Mouse (Mus musculus) embryonic facial prominence, embryonic 10.5 days (tissue): ENCODE results near the gene 4930469K13Rik. TPM values are rescaled to one million over a fixed set of nuclear protein-coding genes. Genes with fewer than 3 reads are reported as not detected.

Experiments
- DNase-seq: peaks from one replicate; pipeline ENCODE4 v3.0.0-alpha.2; 2017; ENCODE audit warnings: low spot score
- H3K27ac ChIP-seq: fragments of 300-500 bp; sonication (generic); replicated peaks from 2 replicates; pipeline ENCODE4 v1.5.1; 2016; ENCODE audit warnings: mild to moderate bottlenecking
- H3K27me3 ChIP-seq: fragments of 300-500 bp; sonication (generic); replicated peaks from 2 replicates; pipeline ENCODE4 v1.6.1; 2016; ENCODE audit warnings: low read depth, mild to moderate bottlenecking; ENCODE audit not compliant: poor library complexity, severe bottlenecking
- H3K36me3 ChIP-seq: fragments of 300-500 bp; sonication (generic); replicated peaks from 2 replicates; pipeline ENCODE4 v1.6.1; 2016; ENCODE audit warnings: mild to moderate bottlenecking, moderate library complexity
- H3K4me1 ChIP-seq: fragments of 300-500 bp; sonication (generic); 2 replicates; pipeline ENCODE4 v1.6.1; 2016
- H3K4me3 ChIP-seq: fragments of 300-500 bp; sonication (generic); 2 replicates; pipeline ENCODE4 v1.5.1; 2016; ENCODE audit warnings: mild to moderate bottlenecking, moderate library complexity
- H3K9me3 ChIP-seq: fragments of 300-500 bp; sonication (generic); 2 replicates; pipeline ENCODE4 v1.6.1; 2016; ENCODE audit warnings: mild to moderate bottlenecking
- whole genome bisulfite sequencing: fragments of 180-500 bp; shearing (Covaris S2); methylation state at CpG from one replicate; pipeline ENCODE4 v1.1.7; 2016; 5-methylcytosine and 5-hydroxymethylcytosine counted together
- polyA plus RNA-seq: library from polyadenylated mRNA; unstranded; fragments of >200 nt; fragmentation: Nextera tagmentation; extraction: Ambion mirVana; gene quantifications from 2 replicates; pipeline ENCODE4 v1.2.1, GENCODE M21; 2016

4930469K13Rik gene
- polyA plus RNA-seq, 1 experiment from 2014 or later: not detected

GRCm38 (mm10) chr11:34029658-34030057 is 68.7 kb downstream of the 4930469K13Rik start:
- no peak for DNase-seq
- Histone ChIP-seq H3K36me3 (no peaks in the 10 kb centered on the region), H3K9me3 (no peaks in the 10 kb centered on the region), H3K27ac (no peak overlapping the region), H3K4me3 (no peak overlapping the region), H3K27me3 (no peaks in the 10 kb centered on the region), H3K4me1 (peaks cover 18% of the 10 kb centered on the region)
- WGBS: 73% methylated on average over 5 of the region's 5 CpGs

- Histone ChIP-seq H3K4me3 (no peak overlapping the region), H3K9me3 (no peaks in the 10 kb centered on the region), H3K4me1 (peaks cover 13% of the 10 kb centered on the region), H3K27ac (no peak overlapping the region), H3K27me3 (no peaks in the 10 kb centered on the region), H3K36me3 (no peaks in the 10 kb centered on the region)
- 87% methylated on average over 1 of the region's 1 CpGs for WGBS
- DNase-seq: no peak
Observed at GRCm38 (mm10) chr11:34025091-34025490, 73.3 kb downstream of the 4930469K13Rik start.

GRCm38 (mm10) chr11:34012007-34012652 is 86.2 kb downstream of the 4930469K13Rik start:
- H3K4me3 ChIP-seq: no peak overlapping the region
- no peaks in the 10 kb centered on the region for H3K9me3 ChIP-seq
- no peak overlapping the region for H3K27ac ChIP-seq
- WGBS: 51% methylated on average over 6 of the region's 6 CpGs
- no peaks in the 10 kb centered on the region for H3K36me3 ChIP-seq
- DNase-seq: no peak
- H3K4me1 ChIP-seq: peaks cover 8% of the 10 kb centered on the region
- no peaks in the 10 kb centered on the region for H3K27me3 ChIP-seq

- Histone ChIP-seq H3K27me3 (no peaks in the 10 kb centered on the region), H3K4me1 (peaks cover 8% of the 10 kb centered on the region), H3K4me3 (no peak overlapping the region), H3K36me3 (no peaks in the 10 kb centered on the region), H3K27ac (no peak overlapping the region), H3K9me3 (no peaks in the 10 kb centered on the region)
- WGBS: 71% methylated on average over 4 of the region's 4 CpGs
- DNase-seq: no peak
Observed at GRCm38 (mm10) chr11:34010859-34011172, 87.5 kb downstream of the 4930469K13Rik start.

GRCm38 (mm10) chr11:34010133-34010858 is 88.1 kb downstream of the 4930469K13Rik start:
- no peaks in the 10 kb centered on the region for H3K9me3 ChIP-seq
- H3K36me3 ChIP-seq: no peaks in the 10 kb centered on the region
- H3K4me1 ChIP-seq: peaks cover 8% of the 10 kb centered on the region
- H3K27me3 ChIP-seq: no peaks in the 10 kb centered on the region
- DNase-seq: no peak
- no peak overlapping the region for H3K4me3 ChIP-seq
- WGBS: 79% methylated on average over 7 of the region's 7 CpGs
- H3K27ac ChIP-seq: no peak overlapping the region

GRCm38 (mm10) chr11:34009316-34010087 is 88.9 kb downstream of the 4930469K13Rik start:
- H3K27me3 ChIP-seq: no peaks in the 10 kb centered on the region
- WGBS: 81% methylated on average over 12 of the region's 12 CpGs
- H3K9me3 ChIP-seq: no peaks in the 10 kb centered on the region
- no peak for DNase-seq
- H3K36me3 ChIP-seq: no peaks in the 10 kb centered on the region
- H3K4me3 ChIP-seq: no peak overlapping the region
- peaks cover 8% of the 10 kb centered on the region for H3K4me1 ChIP-seq
- H3K27ac ChIP-seq: no peak overlapping the region

GRCm38 (mm10) chr11:34008702-34009101 is 89.7 kb downstream of the 4930469K13Rik start:
- peak; percentile 62 for DNase-seq
- peak overlapping the region; percentile 40; the same call in 1 of the 2 replicates for H3K27ac ChIP-seq

GRCm38 (mm10) chr11:34008214-34008613 is 90.1 kb downstream of the 4930469K13Rik start:
- no peak for DNase-seq
- no peak overlapping the region for H3K4me3 ChIP-seq
- peaks cover 8% of the 10 kb centered on the region for H3K4me1 ChIP-seq
- peak overlapping the region; percentile 40; the same call in 1 of the 2 replicates for H3K27ac ChIP-seq
- WGBS: 87% methylated on average over 11 of the region's 11 CpGs
- H3K27me3 ChIP-seq: no peaks in the 10 kb centered on the region
- H3K36me3 ChIP-seq: no peaks in the 10 kb centered on the region
- H3K9me3 ChIP-seq: no peaks in the 10 kb centered on the region

More at GRCm38 (mm10) chr11:34008702-34009101, 89.7 kb downstream of the 4930469K13Rik start:
- no peaks in the 10 kb centered on the region for H3K27me3 ChIP-seq
- peaks cover 8% of the 10 kb centered on the region for H3K4me1 ChIP-seq
- H3K4me3 ChIP-seq: no peak overlapping the region
- no peaks in the 10 kb centered on the region for H3K9me3 ChIP-seq
- H3K36me3 ChIP-seq: no peaks in the 10 kb centered on the region
- 50% methylated on average over 9 of the region's 9 CpGs for WGBS

GRCm38 (mm10) chr11:34007616-34008015 is 90.7 kb downstream of the 4930469K13Rik start:
- WGBS: 97% methylated on average over 2 of the region's 2 CpGs
- Histone ChIP-seq H3K27me3 (no peaks in the 10 kb centered on the region), H3K4me3 (no peak overlapping the region), H3K27ac (no peak overlapping the region), H3K4me1 (peaks cover 8% of the 10 kb centered on the region), H3K9me3 (no peaks in the 10 kb centered on the region), H3K36me3 (no peaks in the 10 kb centered on the region)
- DNase-seq: no peak

GRCm38 (mm10) chr11:34002593-34002965 is 95.8 kb downstream of the 4930469K13Rik start:
- DNase-seq: no peak
- Histone ChIP-seq H3K4me3 (no peak overlapping the region), H3K4me1 (no peaks in the 10 kb centered on the region), H3K36me3 (no peaks in the 10 kb centered on the region), H3K9me3 (no peaks in the 10 kb centered on the region), H3K27me3 (no peaks in the 10 kb centered on the region), H3K27ac (no peak overlapping the region)
- WGBS: 75% methylated on average over 5 of the region's 5 CpGs

GRCm38 (mm10) chr11:34001938-34002592 is 96.3 kb downstream of the 4930469K13Rik start:
- no peaks in the 10 kb centered on the region for H3K36me3 ChIP-seq
- no peaks in the 10 kb centered on the region for H3K4me1 ChIP-seq
- H3K9me3 ChIP-seq: no peaks in the 10 kb centered on the region
- H3K27ac ChIP-seq: no peak overlapping the region
- 14% methylated on average over 5 of the region's 5 CpGs for WGBS
- H3K27me3 ChIP-seq: no peaks in the 10 kb centered on the region
- no peak overlapping the region for H3K4me3 ChIP-seq
- peak; percentile 65 for DNase-seq

- no peaks in the 10 kb centered on the region for H3K9me3 ChIP-seq
- no peaks in the 10 kb centered on the region for H3K36me3 ChIP-seq
- H3K4me1 ChIP-seq: no peaks in the 10 kb centered on the region
- H3K27ac ChIP-seq: no peak overlapping the region
- H3K4me3 ChIP-seq: no peak overlapping the region
- DNase-seq: no peak
- 82% methylated on average over 3 of the region's 3 CpGs for WGBS
- H3K27me3 ChIP-seq: no peaks in the 10 kb centered on the region
Observed at GRCm38 (mm10) chr11:34000416-34000815, 97.9 kb downstream of the 4930469K13Rik start.
